Mouse (Mus musculus) bone marrow, adult 2 months (tissue): Measurements from ENCODE around the gene Odf3l1. TPM values are rescaled to one million over a fixed set of nuclear protein-coding genes. Genes with fewer than 3 reads are reported as not detected.

Experiments used
- H3K27ac ChIP-seq: fragments of 200-500 bp; 2 replicates; pipeline ENCODE4 v1.5.1; 2012; ENCODE audit warnings: low read depth, mild to moderate bottlenecking, control low read depth, inconsistent platforms, low read length; ENCODE audit not compliant: control insufficient read depth, poor library complexity, insufficient read depth
- H3K4me1 ChIP-seq: fragments of 200-500 bp; 2 replicates; pipeline ENCODE4 v1.6.1; 2011; ENCODE audit warnings: low read length; ENCODE audit not compliant: control insufficient read depth, insufficient read depth
- H3K4me3 ChIP-seq: fragments of 200-500 bp; replicated peaks from 2 replicates; pipeline ENCODE3; 2011; ENCODE audit warnings: mild to moderate bottlenecking, low read depth, low read length, control low read depth; ENCODE audit not compliant: control insufficient read depth
- CTCF ChIP-seq: fragments of 200-500 bp; IDR thresholded peaks from 2 replicates; pipeline ENCODE4 v1.5.1; 2011; ENCODE audit warnings: low read length, control low read depth; ENCODE audit not compliant: control insufficient read depth, insufficient read depth
- POLR2A ChIP-seq: fragments of 200-500 bp; IDR thresholded peaks from 2 replicates; pipeline ENCODE4 v1.6.1; 2011; ENCODE audit warnings: low read depth, mild to moderate bottlenecking, control low read depth, low read length, borderline replicate concordance; ENCODE audit not compliant: control insufficient read depth
- WGBS: fragments of 180-500 bp; shearing (Covaris S2); methylation state at CpG from one replicate; pipeline ENCODE4 v1.1.7; 2018; 5-methylcytosine and 5-hydroxymethylcytosine counted together
- polyA plus RNA-seq: library from polyadenylated mRNA; stranded (reverse); fragments of >200 nt; gene quantifications from 2 replicates; pipeline ENCODE4 v1.2.4, GENCODE M21; 2011; ENCODE audit warnings: low replicate concordance; ENCODE audit not compliant: missing spikeins, insufficient read depth, insufficient read length

The Odf3l1 gene
- polyA plus RNA-seq, 1 experiment = not detected

DNA sequence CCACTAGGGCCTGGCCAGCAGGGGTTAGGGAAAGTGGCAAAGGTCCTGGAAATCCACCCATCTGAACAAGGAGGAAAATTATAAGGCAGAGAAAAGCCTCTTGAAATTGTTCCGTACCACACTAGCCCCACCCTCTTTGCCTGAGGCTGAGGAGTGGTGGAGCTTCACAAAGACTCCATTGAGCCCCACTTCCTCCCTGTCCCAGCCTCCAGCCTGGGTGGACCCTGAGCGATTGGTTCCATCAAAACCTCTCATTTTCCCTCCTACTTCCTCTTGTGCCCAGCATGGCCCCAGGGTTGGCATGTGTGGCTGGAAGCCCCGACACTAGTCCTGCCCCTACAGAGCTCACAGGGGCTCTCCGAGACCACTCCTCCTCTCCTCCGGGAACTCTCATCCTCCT lies 12.8 kb upstream of the Odf3l1 start:
- no peaks in the 10 kb centered on the region for H3K4me1 ChIP-seq
- TF ChIP-seq POLR2A (no peak), CTCF (no peak)
- H3K4me3 ChIP-seq = no peak overlapping the region
- WGBS = 73% methylated on average over 5 of the region's 5 CpGs
- H3K27ac ChIP-seq = no peak overlapping the region

DNA sequence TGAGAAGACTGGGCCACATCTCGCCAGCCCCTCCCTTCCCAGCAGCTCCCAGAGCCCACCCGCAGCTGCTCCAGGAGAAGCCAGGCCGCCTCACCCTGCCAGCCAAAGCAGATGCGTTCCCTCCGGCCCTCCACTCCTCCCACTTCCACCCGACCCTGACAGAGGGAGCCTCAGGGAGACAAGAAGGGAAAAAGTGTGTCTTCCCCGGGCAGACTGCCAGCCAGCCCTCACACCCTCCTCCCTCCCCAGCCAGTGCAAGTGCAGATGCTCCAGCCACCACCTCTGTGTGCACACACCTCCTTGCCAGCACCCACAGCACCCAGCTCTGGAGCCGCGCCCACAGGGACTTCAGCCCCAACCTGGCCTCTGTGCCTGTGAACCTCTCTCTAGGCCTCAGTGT lies 12.3 kb upstream of the Odf3l1 start:
- no peaks in the 10 kb centered on the region for H3K4me1 ChIP-seq
- TF ChIP-seq CTCF (no peak), POLR2A (no peak)
- no peak overlapping the region for H3K27ac ChIP-seq
- H3K4me3 ChIP-seq = no peak overlapping the region
- 77% methylated on average over 9 of the region's 9 CpGs for WGBS

DNA sequence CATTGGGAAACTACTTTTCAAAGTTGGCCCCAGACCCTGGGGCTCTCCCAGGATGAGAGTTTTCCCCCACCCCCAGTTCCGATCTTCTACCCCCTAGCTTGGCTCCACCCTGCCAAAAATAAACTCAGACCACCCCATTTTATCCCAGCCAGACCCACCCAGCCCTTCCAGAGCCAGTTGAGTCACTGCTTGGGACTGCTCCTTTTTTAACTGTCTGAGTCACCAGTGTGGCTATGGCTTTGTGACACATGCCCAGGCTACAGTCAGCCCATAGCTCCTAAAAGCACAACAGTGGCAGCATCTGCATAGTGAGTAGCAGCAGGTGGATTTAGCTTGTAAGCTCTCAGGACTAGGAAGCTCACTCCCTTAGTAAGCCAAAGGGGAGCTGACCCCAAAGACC lies 8.6 kb upstream of the Odf3l1 start:
- WGBS = 32% methylated on average over 1 of the region's 1 CpGs
- Histone ChIP-seq H3K27ac (no peak overlapping the region), H3K4me1 (no peaks in the 10 kb centered on the region), H3K4me3 (no peak overlapping the region)
- TF ChIP-seq POLR2A (no peak), CTCF (no peak)

DNA sequence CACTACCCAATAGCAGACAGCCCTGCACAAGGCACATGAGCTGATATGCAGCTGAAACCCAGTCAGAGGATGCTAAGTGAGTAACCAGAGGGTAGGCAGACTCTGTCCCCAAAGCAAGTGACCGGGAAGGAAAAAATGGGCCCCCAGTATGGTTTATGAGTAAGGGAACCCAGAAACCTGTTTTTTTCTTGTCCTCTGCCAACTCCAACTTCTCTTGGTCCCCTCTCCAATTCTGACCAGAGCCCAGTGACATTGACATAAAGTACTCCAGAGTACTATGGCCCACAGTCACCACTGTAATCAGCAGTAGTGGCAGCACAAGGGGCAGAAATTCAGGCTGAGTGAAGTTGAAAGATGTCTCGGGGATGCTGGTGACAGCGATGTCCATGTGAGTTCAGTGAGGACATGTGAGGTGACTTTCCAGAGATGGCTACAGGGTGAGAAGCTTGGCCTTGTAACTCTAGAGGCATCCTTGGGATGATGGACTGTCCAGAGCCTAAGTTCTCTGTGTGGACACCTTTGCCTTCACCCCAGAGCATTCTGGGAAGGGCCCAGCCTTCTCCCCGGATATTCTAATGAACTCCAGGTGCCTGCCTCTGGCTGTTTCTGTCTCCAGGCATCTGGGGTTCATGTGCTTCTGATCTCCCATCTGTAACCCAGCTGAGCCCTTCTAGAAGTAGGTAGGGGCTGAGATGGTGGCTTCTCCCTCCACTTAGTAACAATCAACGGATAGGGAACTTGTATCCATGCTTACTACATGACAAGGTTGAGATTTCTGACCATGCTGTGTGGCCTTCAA lies 7.8 kb upstream of the Odf3l1 start:
- TF ChIP-seq CTCF (no peak), POLR2A (no peak)
- WGBS = 79% methylated on average over 5 of the region's 5 CpGs
- no peak overlapping the region for H3K4me3 ChIP-seq
- no peak overlapping the region for H3K27ac ChIP-seq
- H3K4me1 ChIP-seq = no peaks in the 10 kb centered on the region

DNA sequence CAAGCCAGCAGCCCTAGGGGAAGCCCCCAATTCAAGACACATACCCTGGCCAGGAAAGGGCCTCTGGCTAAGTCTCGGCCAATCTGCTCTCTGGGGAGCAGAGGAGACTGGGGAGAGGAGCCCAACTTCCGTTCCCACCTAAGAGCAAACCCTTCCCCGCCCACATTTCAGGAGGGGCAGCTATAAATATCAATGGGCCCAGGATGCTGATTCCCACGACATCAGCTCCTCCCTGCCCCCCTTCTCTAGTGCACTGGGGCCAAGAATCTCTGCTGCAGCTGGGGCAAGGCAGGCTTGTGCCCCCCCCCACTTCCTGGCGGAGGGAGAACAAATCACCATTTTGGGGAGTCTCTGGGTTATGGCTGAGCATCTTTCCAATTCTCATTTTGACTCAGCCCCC lies 6.7 kb upstream of the Odf3l1 start:
- TF ChIP-seq POLR2A (no peak), CTCF (no peak)
- H3K27ac ChIP-seq = no peak overlapping the region
- 33% methylated on average over 5 of the region's 5 CpGs for WGBS
- no peak overlapping the region for H3K4me3 ChIP-seq
- H3K4me1 ChIP-seq = no peaks in the 10 kb centered on the region

DNA sequence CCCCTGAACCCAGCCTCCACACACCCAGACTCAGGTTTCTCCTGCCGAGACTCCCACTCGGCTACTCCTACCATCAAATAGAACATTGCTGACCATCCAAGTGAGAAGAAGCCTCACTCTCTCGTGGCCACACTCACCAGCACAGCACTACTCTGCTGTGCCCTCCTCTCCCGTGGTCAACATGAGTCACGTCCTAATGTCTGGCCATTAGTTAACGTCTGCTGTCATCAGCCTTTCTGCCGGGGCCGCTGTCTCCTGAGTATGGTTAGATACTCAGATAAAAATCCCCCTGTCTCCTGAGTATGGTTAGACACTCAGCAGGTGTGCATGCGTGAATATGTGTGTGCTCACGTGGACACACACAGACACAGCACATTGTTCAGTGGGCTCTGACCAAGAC lies 6.3 kb upstream of the Odf3l1 start:
- TF ChIP-seq CTCF (no peak), POLR2A (no peak)
- WGBS = 54% methylated on average over 10 of the region's 10 CpGs
- no peak overlapping the region for H3K4me3 ChIP-seq
- H3K27ac ChIP-seq = no peak overlapping the region
- no peaks in the 10 kb centered on the region for H3K4me1 ChIP-seq

DNA sequence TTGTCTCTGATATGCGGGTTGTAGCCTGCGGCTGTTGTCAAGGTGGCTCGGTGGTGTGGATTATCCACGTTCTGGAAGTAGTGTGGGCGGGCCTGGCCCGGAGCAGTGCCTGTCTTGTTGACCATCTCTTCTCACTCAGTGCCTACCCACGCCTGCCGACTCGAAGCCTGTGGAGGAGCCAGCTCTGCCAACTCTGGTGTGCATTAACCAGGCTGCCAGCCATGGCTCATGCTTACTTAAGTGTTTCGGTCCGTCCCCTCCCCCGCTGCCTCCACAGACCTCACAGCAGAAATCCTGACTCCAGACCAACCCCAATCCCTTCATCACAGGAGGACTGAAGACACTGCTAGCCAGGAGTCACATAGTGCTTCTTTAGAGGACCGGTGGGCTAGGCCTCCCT lies 5.1 kb upstream of the Odf3l1 start:
- Histone ChIP-seq H3K4me3 (no peak overlapping the region), H3K27ac (no peak overlapping the region), H3K4me1 (no peaks in the 10 kb centered on the region)
- TF ChIP-seq POLR2A (no peak), CTCF (no peak)
- 75% methylated on average over 13 of the region's 13 CpGs for WGBS

DNA sequence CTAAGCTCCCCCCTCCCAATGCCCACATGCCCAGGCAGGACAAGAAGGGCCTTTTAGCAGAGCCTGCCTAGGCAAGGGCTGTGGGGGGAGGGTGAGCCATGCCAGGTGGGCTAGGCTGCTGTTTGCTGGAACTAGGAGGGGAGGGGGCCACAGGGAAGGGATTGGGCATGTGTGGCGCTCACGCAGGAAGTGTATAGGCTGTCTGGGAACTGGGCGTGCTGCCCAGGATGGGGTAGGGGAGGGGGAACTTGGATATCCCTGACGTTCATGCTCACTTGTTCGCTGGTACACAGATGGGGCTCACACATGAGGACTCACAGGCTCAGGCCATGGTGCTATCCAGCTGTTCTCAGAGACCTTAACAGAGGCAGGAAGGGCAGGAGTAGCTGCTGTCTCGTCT lies 3.8 kb upstream of the Odf3l1 start:
- Histone ChIP-seq H3K4me3 (no peak overlapping the region), H3K27ac (no peak overlapping the region), H3K4me1 (no peaks in the 10 kb centered on the region)
- TF ChIP-seq CTCF = no peak
- no peak for TF ChIP-seq POLR2A
- WGBS = 42% methylated on average over 6 of the region's 6 CpGs

DNA sequence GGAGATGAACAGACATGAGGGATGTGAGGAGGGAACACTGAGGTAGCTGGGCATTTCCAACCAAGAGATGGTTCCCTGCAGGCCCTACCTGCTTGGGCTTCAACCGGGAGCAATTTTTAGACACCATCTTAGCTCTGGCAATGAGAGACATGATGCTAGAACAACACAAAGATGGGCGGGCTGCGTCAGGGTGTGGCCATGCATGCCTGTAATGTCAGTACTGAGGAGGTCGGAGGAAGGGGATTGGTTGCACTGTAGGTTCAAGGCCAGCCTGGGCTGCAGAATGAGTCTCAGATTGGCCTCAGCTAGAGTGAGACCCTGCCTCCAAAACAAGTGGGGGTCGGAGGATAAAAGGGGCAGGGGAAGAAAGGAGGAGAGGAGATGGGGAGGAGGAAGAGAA lies 2.0 kb upstream of the Odf3l1 start:
- Histone ChIP-seq H3K27ac (no peak overlapping the region), H3K4me1 (no peaks in the 10 kb centered on the region), H3K4me3 (no peak overlapping the region)
- TF ChIP-seq POLR2A (no peak), CTCF (no peak)
- WGBS = 75% methylated on average over 5 of the region's 5 CpGs
